Mouse (Mus musculus) stomach, embryonic 15.5 days (tissue): ENCODE results near the gene Swi5. TPM values are rescaled to one million over a fixed set of nuclear protein-coding genes. Genes with fewer than 3 reads are reported as not detected.

Experiments used
- ATAC-seq: fragments of 200-750 bp; cut with Nextera tagmentation; 2 replicates; pipeline ENCODE4 v1.8.0; 2017; ENCODE audit warnings: low read depth, moderate number of reproducible peaks, moderate TSS enrichment; ENCODE audit not compliant: insufficient read depth, low FRiP score
- H3K27ac ChIP-seq: fragments of 300-500 bp; sonication (generic); 2 replicates; pipeline ENCODE4 v1.5.1; 2015; ENCODE audit warnings: mild to moderate bottlenecking, inconsistent platforms
- H3K27me3 ChIP-seq: fragments of 300-500 bp; sonication (generic); replicated peaks from 2 replicates; pipeline ENCODE4 v1.6.1; 2015; ENCODE audit warnings: inconsistent platforms
- H3K36me3 ChIP-seq: fragments of 300-500 bp; sonication (generic); 2 replicates; pipeline ENCODE4 v1.6.1; 2015; ENCODE audit warnings: inconsistent platforms
- H3K4me1 ChIP-seq: fragments of 300-500 bp; sonication (generic); 2 replicates; pipeline ENCODE4 v1.6.1; 2015; ENCODE audit warnings: inconsistent platforms
- H3K4me2 ChIP-seq: fragments of 300-500 bp; sonication (generic); 2 replicates; pipeline ENCODE4 v1.6.1; 2015; ENCODE audit warnings: mild to moderate bottlenecking, inconsistent platforms
- H3K4me3 ChIP-seq: fragments of 300-500 bp; sonication (generic); replicated peaks from 2 replicates; pipeline ENCODE4 v1.5.1; 2015; ENCODE audit warnings: inconsistent platforms
- H3K9ac ChIP-seq: fragments of 300-500 bp; sonication (generic); 2 replicates; pipeline ENCODE4 v1.6.1; 2015; ENCODE audit warnings: inconsistent platforms
- H3K9me3 ChIP-seq: fragments of 300-500 bp; sonication (generic); 2 replicates; pipeline ENCODE4 v1.6.1; 2016; ENCODE audit warnings: inconsistent platforms
- WGBS: fragments of 180-500 bp; shearing (Covaris S2); methylation state at CpG from one replicate; pipeline ENCODE4 v1.1.7; 2015; 5-methylcytosine and 5-hydroxymethylcytosine counted together
- polyA plus RNA-seq: library from polyadenylated mRNA; unstranded; fragments of >200 nt; fragmentation: Nextera tagmentation; extraction: Ambion mirVana; gene quantifications from 2 replicates; pipeline ENCODE4 v1.2.1, GENCODE M21; 2015

The Swi5 gene
- polyA plus RNA-seq, 1 experiment from 2014 or later = 418 TPM

DNA sequence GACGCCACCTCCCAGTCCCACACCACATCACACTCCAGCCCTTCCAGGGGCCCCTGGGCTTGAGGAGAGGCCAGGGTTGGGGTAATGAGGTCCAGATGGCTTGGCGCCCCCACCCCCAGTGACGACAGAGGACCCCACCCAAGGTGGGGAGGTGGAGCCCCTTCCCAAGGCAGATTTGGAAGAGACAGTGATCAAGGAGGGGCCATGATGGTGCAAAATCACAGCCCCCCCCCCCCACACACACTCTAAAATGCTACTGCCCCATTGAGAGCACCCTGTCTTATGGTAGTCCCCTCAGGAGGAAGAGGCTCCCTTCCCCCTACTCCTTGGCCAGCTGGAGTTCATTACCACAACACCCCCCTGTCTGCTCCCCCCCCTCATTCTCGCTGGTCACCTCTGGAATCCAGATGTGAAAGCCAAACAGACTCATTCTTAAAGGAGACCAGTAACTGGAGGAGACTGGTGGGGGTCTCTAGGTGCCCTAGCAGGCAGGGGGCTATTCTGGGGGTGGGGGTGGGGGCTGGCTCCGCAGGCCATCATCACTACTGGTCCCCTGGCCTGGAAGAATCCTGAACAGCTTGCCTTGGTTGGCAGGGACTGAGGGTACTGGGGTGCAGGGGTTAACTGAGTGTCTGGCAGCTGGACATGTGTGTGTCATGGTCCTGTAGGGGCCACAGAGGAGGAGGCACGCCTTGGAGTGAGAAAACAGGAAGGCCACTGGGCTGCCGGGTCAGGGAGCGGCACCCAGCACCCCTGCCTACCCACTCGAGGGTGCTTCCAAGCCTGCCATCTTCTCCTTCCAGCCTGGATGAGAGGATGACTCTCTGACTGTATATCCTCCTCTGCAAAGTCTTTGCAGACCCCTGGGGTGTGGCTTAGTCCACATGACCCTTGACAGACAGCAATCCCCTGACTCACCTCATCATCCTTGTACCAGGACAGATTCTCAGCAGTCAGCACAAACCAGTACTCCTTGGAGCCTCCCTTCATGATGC, 32.0 kb upstream of the Swi5 start:
- H3K9ac ChIP-seq = no peak overlapping the region
- peak overlapping the region; percentile 49; the same call in 1 of the 2 replicates for H3K4me3 ChIP-seq
- WGBS = 29% methylated on average over 9 of the region's 9 CpGs

DNA sequence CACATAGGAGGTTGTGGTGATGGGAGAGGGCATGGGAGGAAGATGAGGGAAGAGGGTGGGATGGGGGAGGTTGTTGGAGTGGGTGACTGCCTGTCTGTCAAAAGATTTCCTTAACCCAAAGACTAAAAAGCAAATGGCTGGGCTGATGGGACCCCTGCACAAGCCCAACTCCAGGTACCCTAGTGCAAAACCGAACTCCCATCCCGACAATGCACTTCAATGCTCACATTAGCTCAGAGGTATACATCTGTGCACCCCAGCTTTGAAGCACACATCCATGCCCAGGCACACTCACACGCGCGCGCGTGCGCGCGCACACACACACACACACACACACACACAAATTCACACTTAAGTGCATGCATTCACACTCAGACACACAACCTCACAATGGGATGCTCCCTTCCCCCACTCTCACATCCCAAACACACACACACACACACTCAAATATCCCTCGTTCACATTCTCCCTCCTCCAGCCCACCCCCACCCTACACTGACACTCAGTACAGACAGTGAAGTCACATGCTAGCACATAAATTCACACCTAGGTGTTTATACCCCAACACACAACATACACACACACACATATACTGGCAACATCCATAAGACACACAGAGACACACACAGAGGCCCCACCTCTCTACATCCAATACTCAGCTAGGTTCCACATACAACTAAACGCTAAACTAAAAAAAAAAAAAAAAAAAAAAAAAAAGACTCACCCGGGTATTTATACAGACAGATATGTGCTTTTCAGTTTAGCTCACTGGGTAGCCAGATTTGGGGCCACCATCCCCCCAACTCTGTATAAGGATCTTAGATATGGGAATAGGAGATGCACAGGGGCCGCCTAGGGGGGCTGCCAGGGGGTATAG, 31.1 kb upstream of the Swi5 start:
- 59% methylated on average over 14 of the region's 14 CpGs for WGBS
- Histone ChIP-seq H3K27ac (peak overlapping the region; percentile 91), H3K4me2 (peak overlapping the region; percentile 52), H3K27me3 (no peaks in the 10 kb centered on the region), H3K9ac (peak overlapping the region; percentile 50; the same call in 1 of the 2 replicates), H3K4me1 (peaks cover 42% of the 10 kb centered on the region), H3K36me3 (no peaks in the 10 kb centered on the region), H3K4me3 (peak overlapping the region; percentile 49), H3K9me3 (no peaks in the 10 kb centered on the region)
- no peak for ATAC-seq

More for the DNA sequence above, 32.0 kb upstream of the Swi5 start:
- Histone ChIP-seq H3K9me3 (no peaks in the 10 kb centered on the region), H3K4me1 (peaks cover 42% of the 10 kb centered on the region), H3K36me3 (no peaks in the 10 kb centered on the region), H3K4me2 (peak overlapping the region; percentile 52), H3K27me3 (no peaks in the 10 kb centered on the region), H3K27ac (peak overlapping the region; percentile 91)
- ATAC-seq = peak; percentile 8; the same call in 1 of the 2 replicates

DNA sequence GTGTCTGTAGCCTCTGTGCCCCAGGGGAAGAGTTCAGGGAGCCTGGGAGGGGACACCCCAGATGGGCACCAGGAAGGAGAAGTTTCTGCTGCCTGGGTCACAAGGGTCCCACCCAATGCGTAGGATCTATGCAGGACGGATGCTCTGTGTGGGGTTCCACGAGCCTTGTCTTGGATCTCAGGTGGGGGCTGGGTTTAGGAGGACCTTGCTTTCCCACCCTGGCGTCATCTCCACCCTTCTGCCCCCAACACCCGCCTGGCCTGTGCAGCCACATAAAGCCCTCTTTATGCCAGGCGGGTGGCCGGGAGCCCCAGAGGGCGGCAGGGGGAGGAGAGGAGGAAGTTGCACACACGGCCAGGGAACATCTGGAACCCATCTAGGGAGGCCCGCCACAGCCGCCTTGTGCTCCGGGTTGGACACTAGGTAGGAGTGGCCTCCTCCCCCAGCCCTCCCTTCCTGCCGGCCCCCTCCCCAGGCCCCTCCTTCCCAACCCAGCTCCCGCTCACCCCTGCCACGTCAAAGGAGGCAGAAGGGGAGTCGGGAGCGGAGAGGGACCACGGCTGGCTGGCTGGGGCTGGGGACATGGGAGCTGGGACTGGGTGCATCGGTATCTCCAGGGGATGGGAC, 30.0 kb upstream of the Swi5 start:
- Histone ChIP-seq H3K36me3 (no peaks in the 10 kb centered on the region), H3K27me3 (no peaks in the 10 kb centered on the region), H3K4me2 (peak overlapping the region; percentile 52), H3K9me3 (no peaks in the 10 kb centered on the region), H3K4me1 (peaks cover 42% of the 10 kb centered on the region), H3K9ac (peak overlapping the region; percentile 50), H3K27ac (peak overlapping the region; percentile 91), H3K4me3 (peak overlapping the region; percentile 49)
- 7% methylated on average over 14 of the region's 19 CpGs for WGBS
- ATAC-seq = peak; percentile 70

DNA sequence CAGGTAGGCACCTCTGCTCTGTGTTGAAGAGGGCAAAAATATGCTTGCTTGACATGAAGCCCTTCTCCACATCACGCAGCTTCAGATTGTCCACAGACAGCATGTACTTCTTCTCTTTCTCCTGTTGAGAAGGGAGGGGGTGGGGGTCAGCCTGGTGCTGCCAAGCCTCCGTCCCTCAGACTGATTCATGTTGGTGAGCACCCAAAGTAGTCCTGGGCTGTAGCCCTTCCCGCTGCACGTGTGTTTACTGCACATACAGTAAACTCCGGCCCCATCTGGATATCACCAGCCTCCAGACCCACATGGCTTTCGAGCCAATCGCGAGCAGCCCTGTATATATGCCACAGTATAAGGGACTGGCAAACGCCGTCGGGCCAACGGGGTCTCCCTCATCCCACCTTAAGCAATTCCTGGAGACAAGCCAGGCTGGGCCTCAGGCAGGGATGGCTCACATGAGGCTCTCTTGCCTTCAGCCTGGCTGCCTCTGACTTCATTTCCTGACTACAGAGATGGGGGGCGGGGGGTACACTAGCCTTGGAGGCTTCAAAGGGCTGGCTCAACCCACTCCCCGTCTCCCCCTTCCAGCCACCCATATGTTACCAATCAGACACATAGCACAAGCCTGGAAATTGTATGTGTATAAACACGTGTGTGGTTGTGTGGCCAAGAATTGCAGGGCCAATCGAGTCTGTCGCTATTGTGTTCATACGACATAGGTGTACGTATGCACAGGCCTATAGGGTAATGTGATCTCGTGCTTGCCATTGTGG, 29.2 kb upstream of the Swi5 start:
- Histone ChIP-seq H3K4me2 (no peak overlapping the region; the same call in none of the 2 replicates), H3K27ac (peak overlapping the region; percentile 91), H3K4me1 (peaks cover 48% of the 10 kb centered on the region), H3K9me3 (no peaks in the 10 kb centered on the region), H3K27me3 (no peaks in the 10 kb centered on the region), H3K36me3 (no peaks in the 10 kb centered on the region), H3K4me3 (no peak overlapping the region), H3K9ac (no peak overlapping the region)
- 37% methylated on average over 20 of the region's 20 CpGs for WGBS
- peak; percentile 9; the same call in 1 of the 2 replicates for ATAC-seq

DNA sequence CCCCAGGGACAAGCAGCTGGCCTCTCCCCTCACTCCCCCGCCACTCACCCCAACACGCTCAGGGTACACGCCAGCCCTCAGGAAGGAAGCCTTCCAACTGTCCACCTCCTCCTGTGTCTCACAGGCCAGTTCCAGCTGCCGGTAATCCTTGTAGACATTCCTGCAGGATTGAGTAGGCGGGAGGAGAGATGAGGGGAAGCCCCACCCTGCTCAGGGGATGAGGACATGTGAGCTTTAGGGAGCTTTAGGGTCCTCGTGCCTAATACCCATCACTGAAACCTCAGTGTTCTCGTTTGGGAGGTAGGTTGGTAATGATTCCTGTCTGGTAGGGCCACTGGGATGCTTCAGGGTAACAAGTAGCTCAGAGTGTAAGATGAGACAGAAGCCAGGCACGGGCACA, 27.9 kb upstream of the Swi5 start:
- peak overlapping the region; percentile 35 for H3K4me2 ChIP-seq
- H3K36me3 ChIP-seq = no peaks in the 10 kb centered on the region
- peak overlapping the region; percentile 80 for H3K27ac ChIP-seq
- H3K9me3 ChIP-seq = no peaks in the 10 kb centered on the region
- no peak overlapping the region for H3K4me3 ChIP-seq
- peak; percentile 23; the same call in 1 of the 2 replicates for ATAC-seq
- peaks cover 59% of the 10 kb centered on the region for H3K4me1 ChIP-seq
- no peaks in the 10 kb centered on the region for H3K27me3 ChIP-seq
- H3K9ac ChIP-seq = no peak overlapping the region; the same call in 1 of the 2 replicates
- 16% methylated on average over 8 of the region's 8 CpGs for WGBS

DNA sequence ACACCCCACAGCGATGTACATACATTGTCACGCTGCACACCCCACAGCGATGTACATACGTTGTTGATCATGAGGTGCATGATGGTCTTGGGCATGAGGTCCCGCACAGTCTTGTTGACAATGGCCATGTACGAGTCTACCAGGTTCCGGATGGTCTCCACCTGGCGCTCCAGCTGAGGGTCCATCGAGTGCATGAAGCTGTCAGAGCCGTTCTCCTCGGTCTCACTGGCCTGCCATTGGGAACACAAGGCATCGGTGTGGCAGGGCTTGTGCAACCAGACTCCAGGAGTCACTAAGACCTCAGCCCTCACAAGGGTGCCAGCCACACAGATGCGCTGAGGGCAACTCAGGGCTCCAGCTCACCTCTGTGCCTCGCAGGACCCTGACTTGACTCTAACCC, 27.0 kb upstream of the Swi5 start:
- H3K36me3 ChIP-seq = no peaks in the 10 kb centered on the region
- H3K4me1 ChIP-seq = peaks cover 57% of the 10 kb centered on the region
- ATAC-seq = no peak
- H3K27ac ChIP-seq = peak overlapping the region; percentile 80
- no peak overlapping the region for H3K4me3 ChIP-seq
- no peaks in the 10 kb centered on the region for H3K9me3 ChIP-seq
- H3K4me2 ChIP-seq = no peak overlapping the region
- 92% methylated on average over 14 of the region's 14 CpGs for WGBS
- H3K27me3 ChIP-seq = no peaks in the 10 kb centered on the region
- no peak overlapping the region for H3K9ac ChIP-seq

DNA sequence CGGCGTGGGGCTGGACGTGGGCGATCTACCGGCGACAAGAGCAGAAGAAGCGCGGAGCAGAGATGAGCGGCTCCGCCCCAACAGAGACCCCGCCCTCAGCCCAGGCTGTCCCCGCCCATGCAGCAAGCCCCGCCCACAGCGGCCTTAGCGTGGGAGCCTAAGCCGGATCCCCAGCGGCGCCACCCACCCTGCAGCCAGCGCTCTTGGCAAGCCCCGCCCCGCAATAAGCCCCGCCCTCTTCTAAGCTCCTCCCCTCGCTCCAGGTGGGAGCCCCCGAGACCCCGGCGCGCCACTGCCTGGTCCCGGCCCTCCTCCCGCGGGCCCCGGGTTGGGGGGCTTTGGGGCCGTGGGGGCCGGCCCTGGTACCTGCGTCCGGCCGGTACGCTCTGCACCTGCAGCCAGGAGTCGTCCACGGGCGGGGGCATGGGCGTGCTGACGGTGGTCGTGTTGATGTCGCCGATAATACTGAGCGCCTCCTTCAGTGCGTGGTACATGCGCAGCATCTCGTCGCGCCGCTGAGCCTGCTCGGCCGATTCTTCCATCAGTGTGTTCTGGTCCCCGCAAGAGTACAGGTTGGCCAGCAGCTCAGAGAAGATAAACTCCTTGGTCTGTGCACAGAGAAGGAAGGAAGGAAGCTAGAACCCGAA, 24.6 kb upstream of the Swi5 start:
- peak overlapping the region; percentile 100 for H3K4me2 ChIP-seq
- ATAC-seq = peak; percentile 71
- H3K27me3 ChIP-seq = no peaks in the 10 kb centered on the region
- peak overlapping the region; percentile 69 for H3K9ac ChIP-seq
- H3K4me1 ChIP-seq = peaks cover 43% of the 10 kb centered on the region
- H3K36me3 ChIP-seq = peaks cover 18% of the 10 kb centered on the region; the same call in 1 of the 2 replicates
- H3K9me3 ChIP-seq = no peaks in the 10 kb centered on the region
- peak overlapping the region; percentile 72 for H3K4me3 ChIP-seq
- WGBS = 5% methylated on average over 47 of the region's 56 CpGs
- peak overlapping the region; percentile 35; the same call in 1 of the 2 replicates for H3K27ac ChIP-seq

DNA sequence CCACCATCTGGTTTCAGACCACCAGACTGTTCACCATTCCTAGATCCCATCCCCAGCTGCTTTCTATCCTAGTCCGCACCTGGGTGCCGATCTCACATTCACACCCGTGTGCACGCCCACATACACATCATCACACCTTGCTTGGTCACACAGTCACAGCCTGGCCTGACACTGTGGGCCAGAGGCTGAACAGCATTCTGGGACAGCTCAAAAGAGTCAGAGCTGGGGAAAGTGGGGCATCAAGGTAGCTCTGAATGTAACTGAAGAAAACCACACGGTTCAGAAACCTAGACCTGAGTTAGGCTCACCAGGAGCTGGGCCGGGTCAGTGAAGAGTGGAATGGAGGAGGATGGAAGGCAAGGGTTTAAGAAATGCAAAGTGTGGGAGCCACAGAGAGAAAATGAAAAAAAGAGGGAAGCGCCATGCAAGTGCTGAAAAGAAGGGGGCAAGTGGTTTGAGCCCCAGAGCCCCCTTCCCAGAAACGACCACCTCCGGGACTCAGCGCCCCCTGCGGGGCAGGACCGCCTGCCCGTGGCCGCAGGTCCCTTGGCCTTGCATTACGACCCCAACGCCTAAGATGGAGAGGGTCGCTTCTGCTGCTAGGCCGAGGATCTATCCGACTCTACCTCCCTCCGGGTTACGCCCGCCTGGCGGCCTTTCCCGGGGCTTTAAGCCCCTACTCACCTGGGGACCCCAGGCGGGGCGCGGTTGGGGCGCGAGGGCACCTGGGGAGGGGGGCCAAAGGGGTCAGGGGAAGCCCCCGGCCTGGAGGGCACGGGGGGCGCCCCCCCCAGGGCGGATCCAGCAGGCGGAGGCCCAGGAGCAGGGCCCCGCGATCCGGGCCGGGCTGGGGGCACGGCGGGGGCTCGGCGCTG, 23.8 kb upstream of the Swi5 start:
- H3K27me3 ChIP-seq = no peaks in the 10 kb centered on the region
- no peaks in the 10 kb centered on the region for H3K9me3 ChIP-seq
- H3K36me3 ChIP-seq = peaks cover 22% of the 10 kb centered on the region; the same call in 1 of the 2 replicates
- H3K4me2 ChIP-seq = peak overlapping the region; percentile 100
- peak overlapping the region; percentile 55 for H3K27ac ChIP-seq
- peak overlapping the region; percentile 69 for H3K9ac ChIP-seq
- H3K4me1 ChIP-seq = peaks cover 36% of the 10 kb centered on the region
- ATAC-seq = no peak
- peak overlapping the region; percentile 72 for H3K4me3 ChIP-seq
- 13% methylated on average over 31 of the region's 42 CpGs for WGBS

DNA sequence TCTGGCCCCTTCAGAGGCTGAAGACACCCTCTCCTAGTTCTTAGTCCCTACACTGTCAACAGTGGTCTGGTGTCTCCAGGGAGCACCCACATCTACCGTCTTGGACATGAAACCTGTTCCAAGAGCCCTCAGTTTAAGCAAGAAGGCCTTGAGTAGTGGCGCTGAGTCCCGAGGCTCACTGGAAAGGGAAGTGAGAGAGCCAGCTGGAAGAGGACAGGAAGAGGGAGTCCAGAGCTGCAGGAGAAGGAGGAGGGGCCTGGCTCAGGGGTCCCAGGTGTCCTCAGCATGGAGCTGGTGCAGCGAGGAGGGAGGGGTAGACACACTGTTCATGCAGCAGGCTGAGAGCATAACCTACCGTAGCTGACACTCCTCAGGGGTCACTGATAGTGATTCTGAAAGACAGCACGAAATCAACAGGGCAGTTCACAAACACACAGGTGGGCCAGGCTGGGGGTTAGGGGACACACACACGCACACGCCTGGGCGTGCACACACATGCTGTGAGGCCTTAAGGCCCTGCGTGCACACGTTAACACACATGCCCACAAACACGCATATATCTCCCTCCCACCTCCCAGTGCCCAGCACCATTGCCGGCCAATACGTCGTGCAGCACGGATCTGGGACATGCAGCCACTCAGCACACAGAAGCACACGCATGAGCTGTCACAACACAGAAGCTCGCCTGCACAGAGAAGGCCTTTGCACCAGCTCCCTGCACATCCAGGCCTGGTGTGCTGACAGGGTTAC, 22.4 kb upstream of the Swi5 start:
- peaks cover 35% of the 10 kb centered on the region for H3K36me3 ChIP-seq
- no peak overlapping the region for H3K9ac ChIP-seq
- 81% methylated on average over 18 of the region's 18 CpGs for WGBS
- ATAC-seq = no peak
- H3K4me3 ChIP-seq = 0 out of 2 replicates have a peak overlapping the region, but pooled peaks have one; percentile 72
- H3K4me2 ChIP-seq = peak overlapping the region; percentile 100; the same call in 1 of the 2 replicates
- H3K4me1 ChIP-seq = peaks cover 26% of the 10 kb centered on the region
- no peak overlapping the region for H3K27ac ChIP-seq
- H3K27me3 ChIP-seq = no peaks in the 10 kb centered on the region
- H3K9me3 ChIP-seq = no peaks in the 10 kb centered on the region
